Mouse (Mus musculus): ENCODE results near the gene Camk2n1. TPM values are rescaled to one million over a fixed set of nuclear protein-coding genes. Genes with fewer than 3 reads are reported as not detected.
"Not testable (repeated sequence)": the region's sequence is repeated elsewhere in the genome, so short reads cannot be mapped to it uniquely, and the experiment has no call there.

Gene Camk2n1
- polyA plus RNA-seq, 1 experiment from 2014 or later = 15.7 TPM

DNA sequence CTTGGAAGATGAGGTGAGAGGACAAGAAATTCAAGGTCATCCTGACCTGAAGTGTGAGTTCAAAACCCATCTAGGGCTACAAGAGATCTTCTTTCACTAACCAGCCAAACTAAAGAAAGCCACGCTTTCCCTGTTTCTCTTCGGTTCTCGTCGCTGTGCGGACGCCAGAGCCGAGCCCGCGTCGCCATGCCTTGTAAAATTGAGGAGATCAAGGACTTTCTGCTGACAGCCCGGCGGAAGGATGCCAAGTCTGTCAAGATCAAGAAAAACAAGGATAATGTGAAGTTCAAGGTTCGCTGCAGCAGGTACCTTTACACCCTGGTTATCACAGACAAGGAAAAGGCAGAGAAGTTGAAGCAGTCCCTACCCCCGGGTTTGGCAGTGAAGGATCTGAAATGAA, 28.5 kb upstream of the Camk2n1 start:
- H3K9ac ChIP-seq; H3K4me3 ChIP-seq; H3K4me1 ChIP-seq; H3K4me2 ChIP-seq; ATAC-seq (replicated peaks); H3K9me3 ChIP-seq; H3K27ac ChIP-seq; H3K27me3 ChIP-seq (replicated peaks); H3K36me3 ChIP-seq (replicated peaks): not testable (repeated sequence)
- WGBS = 92% methylated on average over 14 of the region's 14 CpGs

- Histone ChIP-seq H3K4me2 (peak overlapping the region; percentile 30; the same call in 1 of the 2 replicates), H3K4me3 (no peak overlapping the region), H3K9ac (no peak overlapping the region; the same call in 1 of the 2 replicates), H3K27ac (no peak overlapping the region), H3K36me3 (replicated peaks) (no peaks in the 10 kb centered on the region), H3K4me1 (peaks cover 3% of the 10 kb centered on the region; the same call in 1 of the 2 replicates), H3K27me3 (replicated peaks) (0 out of 2 replicates have a peak, but pooled peaks cover 12% of the 10 kb centered on the region), H3K9me3 (no peaks in the 10 kb centered on the region)
- 0 out of 2 replicates have a peak, but pooled peaks have one; percentile 50 for ATAC-seq (replicated peaks)
- 37% methylated on average over 22 of the region's 22 CpGs for WGBS
These were observed 27.1 kb upstream of the Camk2n1 start for GRCm38 (mm10) chr4:138426778-138427705.

GRCm38 (mm10) chr4:138429778-138430177, 24.3 kb upstream of the Camk2n1 start:
- H3K9me3 ChIP-seq = no peaks in the 10 kb centered on the region
- 0 out of 2 replicates have a peak, but pooled peaks cover 17% of the 10 kb centered on the region for H3K27me3 ChIP-seq (replicated peaks)
- no peak overlapping the region for H3K9ac ChIP-seq
- no peaks in the 10 kb centered on the region for H3K36me3 ChIP-seq (replicated peaks)
- H3K27ac ChIP-seq = no peak overlapping the region
- no peak overlapping the region for H3K4me2 ChIP-seq
- H3K4me1 ChIP-seq = peaks cover 3% of the 10 kb centered on the region; the same call in 1 of the 2 replicates
- 46% methylated on average over 3 of the region's 3 CpGs for WGBS
- ATAC-seq (replicated peaks) = no peak
- H3K4me3 ChIP-seq = no peak overlapping the region

- Histone ChIP-seq H3K9me3 (no peaks in the 10 kb centered on the region), H3K9ac (no peak overlapping the region), H3K4me2 (no peak overlapping the region), H3K36me3 (replicated peaks) (no peaks in the 10 kb centered on the region; the same call in 1 of the 2 replicates), H3K27ac (no peak overlapping the region), H3K27me3 (replicated peaks) (0 out of 2 replicates have a peak, but pooled peaks cover 17% of the 10 kb centered on the region), H3K4me3 (no peak overlapping the region), H3K4me1 (peaks cover 17% of the 10 kb centered on the region)
- ATAC-seq (replicated peaks) = no peak
- 55% methylated on average over 8 of the region's 8 CpGs for WGBS
These were observed 22.8 kb upstream of the Camk2n1 start for GRCm38 (mm10) chr4:138431340-138431739.

GRCm38 (mm10) chr4:138434347-138435316, 19.5 kb upstream of the Camk2n1 start, which contains the start of gene Mul1:
TSS of gene Mul1 (plus strand) at chr4:138434671.
- Histone ChIP-seq H3K4me2 (peak within 1 kb of the TSS; percentile 61), H3K27me3 (replicated peaks) (0 out of 2 replicates have a peak, but pooled peaks cover 14% of the 10 kb centered on the region), H3K4me1 (peaks cover 13% of the 10 kb centered on the region), H3K36me3 (replicated peaks) (peaks cover 21% of the 10 kb centered on the region), H3K4me3 (peak within 1 kb of the TSS; percentile 70), H3K27ac (peak within 1 kb of the TSS; percentile 81), H3K9me3 (no peaks in the 10 kb centered on the region), H3K9ac (peak within 1 kb of the TSS; percentile 60)
- ATAC-seq (replicated peaks) = peak; percentile 93
- 2% methylated on average over 63 of the region's 64 CpGs for WGBS

DNA sequence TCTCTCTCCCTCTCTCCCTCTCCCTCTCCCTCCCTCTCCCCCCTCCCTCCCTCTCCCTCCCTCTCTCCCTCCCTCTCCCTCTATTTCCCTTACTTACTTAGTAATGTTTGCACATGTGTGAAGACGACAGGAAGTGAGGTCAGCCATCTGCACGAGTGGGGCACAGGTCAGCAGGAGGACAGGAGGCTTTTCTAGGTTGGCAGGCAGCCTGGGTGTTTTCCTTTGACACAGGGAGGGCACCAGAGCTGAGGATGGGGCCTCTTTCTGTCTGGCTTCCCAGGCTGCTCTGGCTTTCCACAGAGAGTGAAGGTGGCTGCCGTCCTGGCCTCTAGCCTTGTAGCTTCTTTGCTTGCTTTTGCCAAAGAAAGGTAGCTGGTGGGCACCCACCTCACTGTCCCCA, 14.1 kb upstream of the Camk2n1 start:
- H3K4me1 ChIP-seq = peaks cover 12% of the 10 kb centered on the region
- H3K36me3 ChIP-seq (replicated peaks) = peaks cover 33% of the 10 kb centered on the region
- H3K27me3 ChIP-seq (replicated peaks) = no peaks in the 10 kb centered on the region
- ATAC-seq (replicated peaks) = no peak
- WGBS = 73% methylated on average over 3 of the region's 3 CpGs
- H3K4me2 ChIP-seq = no peak overlapping the region
- H3K9ac ChIP-seq = no peak overlapping the region
- no peak overlapping the region for H3K27ac ChIP-seq
- H3K9me3 ChIP-seq = no peaks in the 10 kb centered on the region
- H3K4me3 ChIP-seq = no peak overlapping the region

GRCm38 (mm10) chr4:138444941-138445340, 9.2 kb upstream of the Camk2n1 start:
- ATAC-seq (replicated peaks) = no peak
- Histone ChIP-seq H3K27ac (no peak overlapping the region), H3K36me3 (replicated peaks) (peaks cover 11% of the 10 kb centered on the region), H3K27me3 (replicated peaks) (no peaks in the 10 kb centered on the region), H3K4me3 (no peak overlapping the region), H3K9me3 (no peaks in the 10 kb centered on the region), H3K4me2 (no peak overlapping the region), H3K4me1 (peaks cover 29% of the 10 kb centered on the region), H3K9ac (no peak overlapping the region)
- 5% methylated on average over 5 of the region's 5 CpGs for WGBS

DNA sequence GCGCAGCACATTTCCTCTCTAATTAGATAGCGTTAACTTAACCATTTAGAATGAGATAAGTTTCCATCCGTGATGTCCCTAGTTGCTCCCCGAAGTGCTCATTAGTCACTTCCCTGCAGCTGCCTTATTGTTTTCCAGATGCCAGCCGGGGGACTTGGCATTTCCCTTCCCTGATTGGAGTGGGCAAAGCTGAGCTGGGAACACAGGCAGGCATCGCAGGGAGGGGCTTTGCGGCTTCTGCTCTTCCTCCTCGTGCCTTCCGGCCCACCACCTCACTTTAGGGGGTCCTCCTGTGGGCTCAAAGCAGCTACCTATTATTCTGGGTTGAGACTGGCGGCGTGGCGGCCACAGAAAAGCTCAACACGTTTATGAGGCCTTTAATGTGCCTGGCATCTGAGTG, 7.1 kb upstream of the Camk2n1 start:
- Histone ChIP-seq H3K4me2 (peak overlapping the region; percentile 13; the same call in 1 of the 2 replicates), H3K4me1 (peaks cover 29% of the 10 kb centered on the region), H3K27ac (peak overlapping the region; percentile 80), H3K4me3 (no peak overlapping the region), H3K9ac (0 out of 2 replicates have a peak overlapping the region, but pooled peaks have one; percentile 18), H3K27me3 (replicated peaks) (no peaks in the 10 kb centered on the region), H3K36me3 (replicated peaks) (no peaks in the 10 kb centered on the region), H3K9me3 (no peaks in the 10 kb centered on the region)
- ATAC-seq (replicated peaks) = peak; percentile 53
- 14% methylated on average over 13 of the region's 13 CpGs for WGBS

GRCm38 (mm10) chr4:138447387-138447786, 6.7 kb upstream of the Camk2n1 start:
- peak overlapping the region; percentile 27 for H3K4me2 ChIP-seq
- H3K27me3 ChIP-seq (replicated peaks) = no peaks in the 10 kb centered on the region
- H3K4me3 ChIP-seq = no peak overlapping the region
- no peaks in the 10 kb centered on the region for H3K9me3 ChIP-seq
- H3K4me1 ChIP-seq = peaks cover 29% of the 10 kb centered on the region
- peak overlapping the region; percentile 80 for H3K27ac ChIP-seq
- H3K9ac ChIP-seq = peak overlapping the region; percentile 22; the same call in 1 of the 2 replicates
- WGBS = under 1% methylated on average over 8 of the region's 8 CpGs
- H3K36me3 ChIP-seq (replicated peaks) = no peaks in the 10 kb centered on the region
- peak; percentile 82 for ATAC-seq (replicated peaks)

GRCm38 (mm10) chr4:138447827-138448602, 6.1 kb upstream of the Camk2n1 start:
- peak overlapping the region; percentile 27 for H3K4me2 ChIP-seq
- H3K4me1 ChIP-seq = peaks cover 34% of the 10 kb centered on the region
- ATAC-seq (replicated peaks) = peak; percentile 49
- no peaks in the 10 kb centered on the region for H3K36me3 ChIP-seq (replicated peaks)
- H3K27ac ChIP-seq = peak overlapping the region; percentile 80
- H3K9ac ChIP-seq = peak overlapping the region; percentile 22; the same call in 1 of the 2 replicates
- no peaks in the 10 kb centered on the region for H3K27me3 ChIP-seq (replicated peaks)
- H3K4me3 ChIP-seq = no peak overlapping the region
- no peaks in the 10 kb centered on the region for H3K9me3 ChIP-seq
- WGBS = 27% methylated on average over 15 of the region's 15 CpGs

Data from midbrain, embryonic 15.5 days (tissue).